Mouse (Mus musculus) brown adipose tissue, adult 24 weeks (tissue): ENCODE results near the gene Cers1. TPM values are rescaled to one million over a fixed set of nuclear protein-coding genes. Genes with fewer than 3 reads are reported as not detected.

Source experiments
- H3K27ac ChIP-seq: fragments of 200-500 bp; replicated peaks from 2 replicates; pipeline ENCODE4 v1.5.1; 2012; ENCODE audit warnings: low read depth, mild to moderate bottlenecking, low read length
- H3K4me1 ChIP-seq: fragments of 200-500 bp; 2 replicates; pipeline ENCODE4 v1.6.1; 2012; ENCODE audit warnings: low read length, mixed read lengths; ENCODE audit not compliant: control insufficient read depth, insufficient read depth, insufficient read length
- H3K4me3 ChIP-seq: fragments of 200-500 bp; 2 replicates; pipeline ENCODE4 v1.5.1; 2012; ENCODE audit warnings: low read depth, mild to moderate bottlenecking, low read length, moderate library complexity; ENCODE audit not compliant: insufficient read depth
- polyA plus RNA-seq: library from polyadenylated mRNA; stranded (reverse); fragments of >200 nt; gene quantifications from 2 replicates; pipeline ENCODE4 v1.2.4, GENCODE M21; 2012; ENCODE audit not compliant: missing spikeins, insufficient read depth, insufficient read length

The Cers1 gene
- polyA plus RNA-seq, 1 experiment = not detected

- Histone ChIP-seq H3K4me3 (no peak overlapping the region), H3K27ac (no peak overlapping the region), H3K4me1 (no peaks in the 10 kb centered on the region)
Observed at GRCm38 (mm10) chr8:70286737-70287136, 28.8 kb upstream of the Cers1 start.

- Histone ChIP-seq H3K4me1 (no peaks in the 10 kb centered on the region), H3K27ac (no peak overlapping the region), H3K4me3 (no peak overlapping the region)
Observed at GRCm38 (mm10) chr8:70293988-70294405, 21.6 kb upstream of the Cers1 start.

GRCm38 (mm10) chr8:70300881-70301280, 14.7 kb upstream of the Cers1 start:
- H3K27ac ChIP-seq = no peak overlapping the region
- peak overlapping the region; percentile 20; the same call in 1 of the 2 replicates for H3K4me3 ChIP-seq
- peaks cover 9% of the 10 kb centered on the region for H3K4me1 ChIP-seq

GRCm38 (mm10) chr8:70302358-70302890, 13.2 kb upstream of the Cers1 start, which contains the start of the genes Ddx49 and Cope:
Gene Ddx49, minus strand, starts transcription at chr8:70302489.
Gene Cope, plus strand, starts transcription at chr8:70302518.
- peak within 1 kb of the TSS; percentile 86 for H3K4me3 ChIP-seq
- H3K4me1 ChIP-seq = peaks cover 9% of the 10 kb centered on the region
- H3K27ac ChIP-seq = peak within 1 kb of the TSS; percentile 93

GRCm38 (mm10) chr8:70302901-70303300, 12.7 kb upstream of the Cers1 start:
- Histone ChIP-seq H3K27ac (peak overlapping the region; percentile 93), H3K4me3 (peak overlapping the region; percentile 86), H3K4me1 (peaks cover 9% of the 10 kb centered on the region)

- Histone ChIP-seq H3K4me3 (no peak overlapping the region), H3K27ac (no peak overlapping the region), H3K4me1 (no peaks in the 10 kb centered on the region)
Observed at GRCm38 (mm10) chr8:70309311-70309710, 6.3 kb upstream of the Cers1 start.

- Histone ChIP-seq H3K27ac (no peak overlapping the region), H3K4me3 (no peak overlapping the region), H3K4me1 (no peaks in the 10 kb centered on the region)
Observed at GRCm38 (mm10) chr8:70313399-70313798, 2.2 kb upstream of the Cers1 start.

GRCm38 (mm10) chr8:70316511-70317504, 1.2 kb downstream of the Cers1 start:
- Histone ChIP-seq H3K4me1 (no peaks in the 10 kb centered on the region), H3K27ac (no peak overlapping the region), H3K4me3 (peak overlapping the region; percentile 56; the same call in 1 of the 2 replicates)

GRCm38 (mm10) chr8:70317872-70318271, 2.3 kb downstream of the Cers1 start:
- no peak overlapping the region for H3K4me3 ChIP-seq

GRCm38 (mm10) chr8:70323716-70324115, 8.1 kb downstream of the Cers1 start:
- Histone ChIP-seq H3K4me1 (no peaks in the 10 kb centered on the region), H3K27ac (no peak overlapping the region), H3K4me3 (no peak overlapping the region)

More at GRCm38 (mm10) chr8:70317872-70318271, 2.3 kb downstream of the Cers1 start:
- Histone ChIP-seq H3K4me1 (no peaks in the 10 kb centered on the region), H3K27ac (no peak overlapping the region)

- Histone ChIP-seq H3K4me1 (no peaks in the 10 kb centered on the region), H3K27ac (no peak overlapping the region), H3K4me3 (no peak overlapping the region)
Observed at GRCm38 (mm10) chr8:70327512-70327911, 11.9 kb downstream of the Cers1 start.

- no peak within 1 kb of the TSS for H3K27ac ChIP-seq
- no peaks in the 10 kb centered on the region for H3K4me1 ChIP-seq
- H3K4me3 ChIP-seq = no peak within 1 kb of the TSS
Observed at GRCm38 (mm10) chr8:70329124-70329834, 13.7 kb downstream of the Cers1 start, which contains the start of gene Gdf1. Gene Gdf1, plus strand, starts transcription at chr8:70329817.

- no peak overlapping the region for H3K4me3 ChIP-seq
- H3K4me1 ChIP-seq = no peaks in the 10 kb centered on the region
- H3K27ac ChIP-seq = no peak overlapping the region
Observed at GRCm38 (mm10) chr8:70329835-70330740, 14.5 kb downstream of the Cers1 start.

GRCm38 (mm10) chr8:70330741-70331364, 15.3 kb downstream of the Cers1 start:
- Histone ChIP-seq H3K27ac (no peak overlapping the region), H3K4me1 (no peaks in the 10 kb centered on the region), H3K4me3 (no peak overlapping the region)
